Mouse (Mus musculus): ENCODE data around the gene Gabbr2. TPM values are rescaled to one million over a fixed set of nuclear protein-coding genes. Genes with fewer than 3 reads are reported as not detected.
A peak's percentile ranks its signal among the peaks of the same experiment; 100 is the strongest.

The Gabbr2 gene
- total RNA-seq, 2 experiments from 2014 or later = 1.6 to 1.7 TPM

DNA sequence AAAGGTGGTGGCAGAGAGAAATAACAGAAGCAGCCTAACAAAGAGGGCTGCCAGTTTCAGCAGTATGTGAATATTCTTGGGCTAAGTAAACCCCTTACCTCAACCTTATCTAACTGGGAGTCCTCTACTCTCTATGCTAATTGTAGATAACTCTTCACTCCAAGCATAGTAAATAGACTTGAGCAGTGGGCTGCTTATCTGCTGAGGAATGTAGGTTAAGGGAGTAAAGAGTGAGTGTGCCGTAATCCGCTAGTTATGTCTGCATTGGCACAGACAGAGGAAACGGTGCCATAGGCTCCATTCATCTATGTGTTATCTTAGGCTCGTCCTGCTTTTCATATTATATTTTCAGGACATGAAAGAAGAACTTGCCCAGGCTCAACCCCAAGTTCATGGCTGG, 129.0 kb downstream of the Gabbr2 start:
- no peak for DNase-seq

GRCm38 (mm10) chr4:46860586-46860985, 131.1 kb downstream of the Gabbr2 start:
- no peak for DNase-seq

DNA sequence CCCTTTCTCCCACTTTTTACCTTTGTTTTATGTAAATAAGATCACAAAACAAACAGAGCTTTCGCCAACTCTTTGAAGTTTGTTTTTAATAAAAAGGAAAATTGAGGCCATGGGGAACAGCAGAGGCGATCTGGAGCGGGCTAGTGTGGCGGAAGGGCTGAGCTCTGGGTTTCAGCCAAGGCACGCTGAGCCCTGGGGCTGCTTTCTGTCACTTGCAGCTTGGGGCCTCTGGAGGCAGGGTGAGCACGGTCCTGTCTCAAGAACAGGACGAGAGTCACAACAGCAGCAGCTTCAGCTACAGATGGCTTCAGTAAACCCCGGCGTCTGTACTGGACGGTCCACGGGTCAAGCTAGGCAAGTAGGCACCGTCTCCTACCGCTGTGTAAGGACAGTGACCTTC, 132.8 kb downstream of the Gabbr2 start:
- DNase-seq = peak; percentile 63

DNA sequence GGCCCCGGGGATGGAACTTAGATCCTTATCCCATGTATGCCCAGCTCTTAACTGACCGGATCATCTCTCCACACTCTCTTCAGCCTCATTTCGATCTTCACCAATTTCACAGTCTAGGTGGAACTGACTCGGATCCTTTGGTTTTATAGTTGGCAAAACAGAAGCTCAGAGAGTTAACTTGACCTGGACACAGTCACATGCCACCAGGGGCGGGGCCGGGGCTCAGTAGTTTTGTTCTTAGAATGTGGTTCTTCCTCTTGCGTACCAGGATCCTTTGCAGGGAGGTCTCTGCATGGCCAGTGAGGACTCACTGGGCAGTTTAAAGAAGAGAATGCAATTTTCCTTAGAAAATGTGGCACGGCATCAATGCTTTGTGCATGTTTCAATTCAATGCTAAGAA, 135.5 kb downstream of the Gabbr2 start:
- DNase-seq = no peak

- DNase-seq = no peak
Measured at GRCm38 (mm10) chr4:46854686-46855385, 136.8 kb downstream of the Gabbr2 start.

DNA sequence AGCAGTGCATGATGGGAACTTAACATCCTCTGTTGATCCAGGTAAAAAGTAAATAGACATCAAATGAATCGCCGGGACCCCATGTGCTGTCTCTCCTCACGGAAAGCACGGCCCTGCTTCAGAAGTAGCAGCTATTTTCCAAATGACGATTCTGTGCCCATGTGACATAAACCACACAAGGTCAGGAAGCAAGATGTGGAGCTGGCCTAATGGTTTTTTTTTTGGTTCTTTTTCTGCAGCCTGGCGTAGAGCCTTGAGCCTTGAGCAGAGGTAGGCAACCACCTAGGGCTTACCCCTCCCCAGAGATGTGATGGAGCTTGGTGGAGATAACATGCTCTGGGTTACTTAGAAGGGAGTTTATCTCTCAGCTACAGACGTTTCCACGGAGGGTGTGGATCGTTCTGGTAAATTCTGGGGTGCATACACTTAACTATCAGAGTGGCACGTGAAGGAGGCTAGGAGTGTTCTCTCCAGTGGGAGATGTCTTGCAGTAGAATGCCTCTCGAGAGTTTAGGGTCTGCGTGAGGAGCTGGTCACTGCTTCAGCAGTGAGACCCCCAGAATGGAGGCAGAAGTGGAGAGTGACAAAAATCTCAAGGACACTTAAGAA, 137.7 kb downstream of the Gabbr2 start:
- no peak for DNase-seq

DNA sequence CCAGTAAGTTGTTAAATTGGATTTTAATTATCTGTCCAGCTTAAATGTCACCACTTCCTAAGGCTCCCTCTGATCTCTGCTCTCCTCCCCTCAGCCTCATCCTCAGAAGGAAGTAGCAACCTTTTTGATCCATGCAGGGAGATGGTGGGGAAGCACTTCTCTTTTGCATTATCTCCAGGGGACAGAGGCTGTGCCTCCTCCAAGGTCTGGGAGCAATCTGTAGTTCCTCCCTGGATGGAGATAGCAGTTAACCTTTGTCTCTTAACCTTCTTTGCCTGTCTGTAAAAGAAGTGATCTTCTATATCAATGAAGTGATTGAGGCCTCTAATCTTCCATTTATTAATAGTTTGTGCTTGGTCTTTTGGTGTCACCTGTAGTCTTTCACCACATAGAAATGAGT, 143.9 kb downstream of the Gabbr2 start:
- no peak for DNase-seq

DNA sequence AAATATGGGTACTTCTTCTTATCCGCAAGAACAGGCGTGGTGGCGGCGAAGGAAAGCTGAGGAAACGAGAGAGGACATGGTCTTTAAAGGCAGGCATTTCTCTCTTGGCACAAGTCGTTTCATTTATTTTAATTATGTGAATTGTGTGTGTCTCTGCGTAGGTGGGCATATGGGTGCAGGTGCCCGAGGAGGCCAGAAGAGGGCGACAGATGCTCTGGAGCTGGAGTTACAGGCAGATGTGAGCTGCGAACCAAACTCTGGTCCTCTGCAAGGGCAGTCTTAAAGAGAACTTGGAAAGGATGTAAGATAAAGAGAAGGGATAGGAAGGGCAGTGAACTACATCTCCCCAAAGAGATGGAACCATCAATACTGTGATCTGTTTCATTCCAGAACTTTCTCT, 145.3 kb downstream of the Gabbr2 start:
- no peak for DNase-seq

- peak; percentile 21 for DNase-seq
Measured at GRCm38 (mm10) chr4:46844982-46845643, 146.6 kb downstream of the Gabbr2 start.

DNA sequence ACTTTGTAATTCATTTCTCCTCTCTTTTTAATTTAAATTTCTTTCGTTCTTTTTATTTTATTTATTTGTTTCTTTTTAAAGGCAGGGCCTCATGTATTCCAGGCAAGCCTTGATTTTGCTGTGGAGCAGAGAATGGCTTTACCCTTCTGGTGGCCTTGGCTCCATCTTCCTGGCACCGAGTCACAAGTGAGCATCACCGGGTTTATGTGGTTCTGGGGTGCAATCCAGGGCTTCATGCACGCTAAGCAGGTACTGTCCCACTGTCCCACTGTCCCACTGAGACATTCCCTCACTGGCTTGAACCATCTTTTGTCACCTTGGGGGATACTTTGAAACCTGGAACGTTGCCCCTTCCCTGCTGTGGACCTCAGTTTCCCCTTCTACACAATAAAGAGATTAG, 147.1 kb downstream of the Gabbr2 start:
- DNase-seq = no peak

GRCm38 (mm10) chr4:46842596-46842995, 149.1 kb downstream of the Gabbr2 start:
- no peak for DNase-seq

DNA sequence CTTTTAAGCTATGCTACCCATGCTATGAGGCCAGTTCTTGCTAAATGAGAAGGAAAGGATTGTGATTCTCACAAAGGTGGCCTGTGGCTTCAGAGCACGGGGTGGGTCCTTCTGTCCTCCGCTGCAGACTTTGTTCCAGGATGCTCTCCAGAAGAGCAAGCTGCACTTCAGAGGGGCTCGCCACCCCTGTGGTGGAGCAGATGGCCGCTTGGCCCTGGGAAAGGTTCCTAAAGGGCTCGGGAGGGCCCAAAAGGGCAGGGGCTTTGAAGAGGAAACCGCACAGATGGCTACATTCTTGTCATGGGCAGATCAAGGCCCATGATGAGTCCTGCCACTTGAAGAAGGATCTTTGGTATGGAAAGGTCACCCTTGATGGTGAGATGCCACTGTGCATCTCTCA, 151.5 kb downstream of the Gabbr2 start:
- no peak for DNase-seq

- no peak for DNase-seq
Measured at GRCm38 (mm10) chr4:46837362-46837761, 154.3 kb downstream of the Gabbr2 start.

DNA sequence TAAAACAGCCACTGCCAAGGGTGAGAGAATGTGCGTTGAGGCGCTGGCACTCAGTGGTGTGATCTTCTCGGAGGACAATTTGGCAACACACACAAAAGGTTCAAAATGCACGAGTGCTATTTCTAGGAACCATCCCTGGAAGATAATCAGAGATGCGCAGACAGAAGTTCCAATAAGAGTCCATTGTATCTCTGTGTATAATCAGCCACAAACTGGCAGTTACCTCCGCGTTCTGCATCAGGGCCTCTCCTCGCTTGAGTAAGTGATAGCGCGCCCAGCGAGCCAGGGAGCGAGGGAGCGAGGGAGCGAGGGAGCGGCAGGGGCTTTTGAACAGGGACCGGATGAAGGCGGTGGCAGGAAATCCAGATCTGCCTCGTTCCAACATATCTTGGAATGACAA, 155.6 kb downstream of the Gabbr2 start:
- no peak for DNase-seq

GRCm38 (mm10) chr4:46835064-46835463, 156.6 kb downstream of the Gabbr2 start:
- no peak for DNase-seq

DNA sequence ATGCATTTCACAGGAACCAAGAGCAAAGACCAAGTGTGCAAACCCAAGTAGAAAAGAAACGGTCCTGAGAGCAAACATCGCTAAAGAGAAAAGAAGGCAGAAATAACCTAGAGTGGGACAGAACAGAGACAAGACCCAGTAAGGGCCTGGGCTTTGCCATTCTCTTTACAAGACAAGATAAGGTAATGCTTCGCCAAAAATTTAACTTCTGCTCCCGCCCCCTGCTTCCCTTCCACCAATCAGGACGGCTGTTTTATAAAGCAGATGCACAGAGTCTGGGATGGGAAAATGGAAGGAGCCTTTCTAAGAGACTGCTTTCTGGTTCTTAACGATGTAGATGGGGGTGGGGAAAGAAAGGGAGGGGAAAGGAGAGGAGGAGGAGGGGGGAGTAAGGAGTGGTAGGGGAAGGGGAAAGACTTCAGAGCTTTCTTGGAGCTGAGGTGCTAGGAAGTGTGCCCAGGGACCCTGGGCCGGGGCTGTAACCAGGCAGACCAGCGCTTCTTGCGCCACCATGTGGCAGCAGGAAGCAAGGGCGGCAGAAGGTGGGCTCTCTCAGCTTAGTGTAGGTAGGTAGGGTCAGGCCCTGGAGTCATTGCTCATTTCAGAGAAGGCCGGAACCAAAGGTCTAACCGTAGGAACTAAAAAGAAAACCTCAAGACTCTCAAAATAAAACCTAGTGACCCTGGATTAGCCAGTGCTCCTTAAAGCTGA, 158.7 kb downstream of the Gabbr2 start:
- DNase-seq = peak; percentile 9

DNA sequence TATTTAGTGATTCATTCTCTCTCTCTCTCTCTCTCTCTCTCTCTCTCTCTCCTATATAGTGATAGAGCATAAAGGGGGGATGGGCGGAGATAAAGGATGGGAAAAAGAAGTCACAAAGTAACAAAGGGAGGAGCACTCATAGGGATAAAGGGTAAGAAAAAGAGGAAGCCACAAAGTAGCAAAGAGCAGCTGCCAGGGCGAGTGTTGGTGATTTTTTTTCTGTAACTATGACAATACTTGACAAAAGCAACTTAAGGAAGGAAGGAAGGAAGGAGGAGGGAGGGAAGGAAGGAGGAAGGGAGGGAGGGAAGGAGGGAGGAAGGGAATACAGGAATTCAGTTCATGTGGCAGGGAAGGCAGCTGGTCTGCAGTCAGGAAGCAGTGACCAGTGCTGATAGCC, 162.0 kb downstream of the Gabbr2 start:
- DNase-seq = no peak

GRCm38 (mm10) chr4:46828141-46828571, 163.5 kb downstream of the Gabbr2 start:
- no peak for DNase-seq

- DNase-seq = peak; percentile 10
Measured at GRCm38 (mm10) chr4:46827471-46827870, 164.2 kb downstream of the Gabbr2 start.

GRCm38 (mm10) chr4:46825846-46826529, 165.7 kb downstream of the Gabbr2 start:
- no peak for DNase-seq

DNA sequence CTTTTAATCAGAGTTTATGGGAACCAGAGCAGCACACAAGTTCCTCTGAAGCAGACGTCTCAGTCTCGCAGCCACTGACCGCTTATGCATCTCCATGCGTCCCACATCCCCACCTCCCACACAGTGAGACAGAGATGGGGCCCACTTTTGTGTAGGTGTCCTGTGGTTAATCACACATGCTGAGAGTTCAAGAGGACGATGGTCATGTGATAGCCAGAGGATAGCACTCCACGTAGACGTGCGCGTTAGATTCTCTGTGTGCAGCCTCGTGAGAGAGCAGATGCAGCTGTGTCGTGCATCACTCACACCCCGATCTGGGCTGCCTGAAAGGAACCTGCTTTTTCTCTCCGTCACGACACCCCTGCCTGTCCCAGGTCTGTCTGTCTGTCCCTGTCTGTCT, 167.9 kb downstream of the Gabbr2 start:
- no peak for DNase-seq

- no peak for DNase-seq
Measured at GRCm38 (mm10) chr4:46821709-46822108, 170.0 kb downstream of the Gabbr2 start.
